Mouse (Mus musculus): ENCODE data around the gene Mlc1. TPM values are rescaled to one million over a fixed set of nuclear protein-coding genes. Genes with fewer than 3 reads are reported as not detected.

Mlc1 gene
- total RNA-seq (2021): under 1 TPM in 1 of 2 experiments, not detected in 1; 0.12 TPM
- long read RNA-seq, experiment 1: 0 reads
- long read RNA-seq, experiment 2: 0 reads

GRCm38 (mm10) chr15:88978281-88979137 lies at the start of gene Mlc1:
Gene Mlc1, minus strand, starts transcription at chr15:88979007.
- DNase-seq (ENCODE audit: low spot score in 2 of 2): no peak

DNA sequence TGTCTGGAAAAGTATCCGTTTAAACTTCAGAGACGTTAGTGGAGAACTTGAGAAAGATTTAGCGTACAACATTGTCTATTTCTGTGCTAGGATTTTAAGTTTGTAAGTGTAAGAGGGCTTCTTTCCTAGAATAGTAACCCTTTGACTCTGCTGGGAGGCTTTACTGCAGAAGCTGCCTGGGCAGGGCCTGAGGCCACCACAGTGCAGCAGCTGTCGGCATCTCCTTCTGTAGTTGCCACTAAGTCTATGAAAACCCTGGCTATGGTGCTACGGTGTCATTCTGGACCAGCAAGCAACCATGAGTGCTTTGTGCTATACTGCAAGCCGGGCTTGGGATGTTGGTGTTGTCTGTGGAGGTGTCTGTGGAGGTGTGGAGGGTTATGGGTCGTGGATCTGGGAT lies 41.7 kb upstream of the Mlc1 start:
- DNase-seq (ENCODE audit: low spot score in 2 of 2): no peak

- no peak for DNase-seq (ENCODE audit: low spot score in 2 of 2)
These were observed 41.3 kb upstream of the Mlc1 start for GRCm38 (mm10) chr15:89020085-89020484.

DNA sequence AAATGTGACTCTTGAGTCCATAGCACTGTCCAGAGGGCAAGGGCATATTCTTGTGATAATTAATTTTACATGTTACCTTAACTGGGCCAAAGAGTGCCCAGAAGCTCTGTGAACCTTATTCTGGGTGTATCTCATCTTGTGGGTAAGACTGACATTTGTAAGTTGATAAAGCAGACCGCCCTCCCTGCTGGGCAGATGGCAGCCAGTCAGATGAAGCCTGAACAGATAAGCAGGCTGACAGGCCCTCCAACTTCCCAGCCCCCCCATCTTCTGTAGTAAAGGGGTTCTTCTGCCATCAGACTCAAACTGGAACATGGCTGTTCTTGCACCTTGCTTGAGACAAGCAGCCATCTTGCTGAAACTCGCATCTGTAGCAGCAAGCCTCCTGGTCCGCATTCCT lies 37.9 kb upstream of the Mlc1 start:
- DNase-seq (ENCODE audit: low spot score in 2 of 2): no peak

DNA sequence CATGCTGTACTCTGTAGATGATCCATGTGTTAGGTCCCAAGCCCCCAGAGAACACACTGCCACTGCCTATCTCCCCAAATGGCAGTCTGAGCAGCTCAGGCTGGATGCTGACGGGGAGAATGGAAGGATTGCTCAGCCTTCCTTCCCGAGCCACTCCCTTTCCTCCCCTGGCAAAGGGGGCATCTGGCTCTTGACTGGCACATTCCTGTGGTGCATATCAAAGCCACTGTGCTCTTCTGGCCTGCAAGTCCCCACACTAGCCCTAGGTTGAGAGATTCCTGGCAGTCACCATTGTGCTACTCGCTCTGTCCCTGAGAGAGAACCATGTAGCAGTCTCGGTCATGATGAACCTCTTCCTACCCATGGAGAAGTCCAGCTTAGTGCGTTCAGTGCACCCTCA lies 29.0 kb upstream of the Mlc1 start:
- DNase-seq (ENCODE audit: low spot score in 2 of 2): no peak

DNA sequence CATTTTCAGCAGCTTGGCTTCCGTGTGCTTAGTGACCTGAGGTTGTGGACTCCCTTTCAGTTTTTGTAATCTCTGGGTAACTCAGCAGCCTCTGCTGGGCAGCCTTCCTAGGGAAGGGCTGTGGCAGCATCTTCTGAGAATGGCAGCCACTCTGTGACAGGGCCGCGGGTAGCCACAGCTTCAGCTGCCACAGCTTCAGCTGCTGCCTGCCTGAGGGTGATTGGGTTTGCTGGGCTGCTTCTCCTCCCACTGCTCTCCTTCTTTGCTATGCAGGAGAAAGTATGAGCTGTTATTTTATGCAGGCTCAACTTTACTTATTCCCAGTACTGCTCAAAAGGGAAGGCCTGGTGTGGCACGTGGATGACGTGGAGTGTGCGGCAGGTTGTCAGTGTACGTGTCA lies 28.2 kb upstream of the Mlc1 start:
- DNase-seq (ENCODE audit: low spot score in 2 of 2): no peak

DNA sequence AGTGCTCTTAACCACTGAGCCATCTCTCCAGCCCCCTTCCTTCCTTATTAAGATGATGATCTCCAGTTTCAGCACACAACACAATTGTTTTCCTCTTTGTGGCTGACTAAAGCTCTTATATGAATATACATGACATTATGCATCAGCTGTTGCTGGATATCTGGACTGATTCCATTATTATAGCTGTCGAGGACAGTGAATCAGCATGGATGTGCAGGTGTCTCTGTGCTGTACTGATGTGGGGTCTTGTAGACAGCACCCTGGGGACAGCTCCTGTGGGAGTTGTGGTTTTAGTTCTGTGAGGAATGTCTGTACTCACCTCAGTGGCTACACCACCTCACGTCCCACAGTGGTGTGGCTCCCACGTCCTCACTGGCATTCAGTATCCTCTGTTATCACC lies 22.4 kb upstream of the Mlc1 start:
- no peak for DNase-seq (ENCODE audit: low spot score in 2 of 2)

- DNase-seq (ENCODE audit: low spot score in 2 of 2): no peak
These were observed 21.6 kb upstream of the Mlc1 start for GRCm38 (mm10) chr15:89000367-89000766.

- no peak for DNase-seq (ENCODE audit: low spot score in 2 of 2)
These were observed 20.3 kb upstream of the Mlc1 start for GRCm38 (mm10) chr15:88999124-88999523.

DNA sequence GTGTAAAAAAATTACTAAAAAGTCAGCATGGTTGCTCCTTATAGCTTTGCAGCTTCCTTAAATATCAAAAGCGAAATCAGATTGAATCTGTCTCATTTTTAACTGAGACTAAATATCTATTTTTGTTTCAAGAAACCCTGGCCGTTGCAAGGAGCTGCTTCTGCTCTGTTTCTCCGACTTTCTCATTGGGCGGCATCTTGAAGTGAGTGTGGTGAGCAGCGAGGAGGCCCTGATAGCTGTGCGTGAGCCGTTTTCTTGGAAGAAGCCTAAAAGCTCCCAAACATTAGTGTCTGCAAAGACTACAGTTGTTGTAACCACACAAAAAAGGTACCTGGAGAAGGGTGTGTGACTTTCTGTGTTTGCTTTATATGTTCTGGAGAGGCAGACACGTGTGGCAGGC lies 19.8 kb upstream of the Mlc1 start:
- no peak for DNase-seq (ENCODE audit: low spot score in 2 of 2)

DNA sequence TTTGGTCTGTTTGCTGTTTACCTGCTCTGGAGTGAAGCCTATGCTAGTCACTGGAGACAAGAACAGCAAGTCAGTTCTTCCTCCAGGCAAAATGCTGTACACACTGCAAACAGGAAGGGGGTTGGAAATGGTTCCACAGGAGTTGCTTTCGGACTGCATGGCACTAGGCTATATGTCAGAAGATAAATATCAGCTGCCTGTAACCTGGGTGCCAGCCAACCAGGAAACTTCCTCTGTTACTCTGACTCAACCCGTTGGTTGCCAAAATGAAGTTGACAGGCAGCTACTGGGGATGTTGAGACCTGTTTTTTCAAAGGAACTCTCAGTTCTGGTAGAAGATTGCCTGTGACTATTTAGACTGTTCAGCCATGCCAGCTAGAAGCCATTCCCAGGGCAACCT lies 10.4 kb upstream of the Mlc1 start:
- DNase-seq (ENCODE audit: low spot score in 2 of 2): no peak

GRCm38 (mm10) chr15:88982534-88983079 lies 3.8 kb upstream of the Mlc1 start, which contains the start of gene Mov10l1:
Gene Mov10l1, plus strand, starts transcription at chr15:88982909.
- DNase-seq (ENCODE audit: low spot score in 2 of 2): no peak

DNA sequence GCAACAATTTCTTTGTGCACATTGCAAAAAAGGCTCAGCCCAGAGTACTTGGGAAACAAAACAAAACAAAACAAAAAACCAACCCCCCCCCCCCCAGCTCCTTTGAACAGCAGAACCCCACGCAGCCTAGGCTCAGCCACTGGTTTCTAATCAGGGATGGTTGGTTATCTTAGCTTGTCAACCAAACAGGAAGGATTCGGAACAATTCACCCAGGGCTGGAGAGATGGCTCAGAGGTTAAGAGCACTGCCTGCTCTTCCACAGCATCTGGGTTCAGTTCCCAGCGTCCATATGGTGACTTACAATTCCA lies 285 bp upstream of the Mlc1 start:
- no peak for DNase-seq (ENCODE audit: low spot score in 2 of 2)

DNA sequence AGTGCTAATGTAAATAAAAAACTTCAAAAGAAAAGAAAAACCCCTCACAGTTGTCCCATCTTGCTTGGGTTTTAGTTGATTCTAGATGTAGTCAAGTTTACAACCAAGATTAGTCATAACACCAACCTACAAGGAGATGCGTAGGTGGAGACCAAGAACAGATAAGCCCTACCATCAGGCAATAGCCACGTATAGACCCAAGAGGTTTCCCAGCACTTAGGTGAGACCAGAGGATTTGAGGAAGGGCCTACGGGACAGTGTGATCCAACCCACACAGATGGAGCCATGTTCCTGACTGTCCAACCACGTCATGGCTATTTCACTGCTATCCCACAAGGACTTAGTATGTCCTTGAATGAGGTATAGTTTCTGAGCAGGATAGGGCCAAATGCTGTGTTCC lies 6.5 kb downstream of the Mlc1 start:
- DNase-seq (ENCODE audit: low spot score in 2 of 2): no peak

GRCm38 (mm10) chr15:88964070-88964578 lies 14.7 kb downstream of the Mlc1 start:
- no peak for DNase-seq (ENCODE audit: low spot score in 2 of 2)

GRCm38 (mm10) chr15:88957522-88957921 lies 21.3 kb downstream of the Mlc1 start:
- no peak for DNase-seq (ENCODE audit: low spot score in 2 of 2)

GRCm38 (mm10) chr15:88955342-88955741 lies 23.5 kb downstream of the Mlc1 start:
- no peak for DNase-seq (ENCODE audit: low spot score in 2 of 2)

- DNase-seq (ENCODE audit: low spot score in 2 of 2): no peak
These were observed 24.3 kb downstream of the Mlc1 start, which contains the start of gene Ttll8 for GRCm38 (mm10) chr15:88954368-88955072. Gene Ttll8, minus strand, starts transcription at chr15:88954418.

- no peak for DNase-seq (ENCODE audit: low spot score in 2 of 2)
These were observed 27.6 kb downstream of the Mlc1 start for GRCm38 (mm10) chr15:88951246-88951645.

GRCm38 (mm10) chr15:88946851-88947250 lies 32.0 kb downstream of the Mlc1 start:
- DNase-seq (ENCODE audit: low spot score in 2 of 2): no peak

- DNase-seq (ENCODE audit: low spot score in 2 of 2): no peak
These were observed 34.8 kb downstream of the Mlc1 start for GRCm38 (mm10) chr15:88943896-88944551.

Measured in gastrocnemius, postnatal 4 days (tissue).